Mouse (Mus musculus) kidney, postnatal 4 days (tissue): ENCODE measurements around the gene Sat2.

Source experiments
- DNase-seq, 2 experiments: peaks; one replicate each; pipeline ENCODE4 v3.0.0; 2021; ENCODE audit warnings: mixed read lengths in 2 of 2

Sat2 gene

DNA sequence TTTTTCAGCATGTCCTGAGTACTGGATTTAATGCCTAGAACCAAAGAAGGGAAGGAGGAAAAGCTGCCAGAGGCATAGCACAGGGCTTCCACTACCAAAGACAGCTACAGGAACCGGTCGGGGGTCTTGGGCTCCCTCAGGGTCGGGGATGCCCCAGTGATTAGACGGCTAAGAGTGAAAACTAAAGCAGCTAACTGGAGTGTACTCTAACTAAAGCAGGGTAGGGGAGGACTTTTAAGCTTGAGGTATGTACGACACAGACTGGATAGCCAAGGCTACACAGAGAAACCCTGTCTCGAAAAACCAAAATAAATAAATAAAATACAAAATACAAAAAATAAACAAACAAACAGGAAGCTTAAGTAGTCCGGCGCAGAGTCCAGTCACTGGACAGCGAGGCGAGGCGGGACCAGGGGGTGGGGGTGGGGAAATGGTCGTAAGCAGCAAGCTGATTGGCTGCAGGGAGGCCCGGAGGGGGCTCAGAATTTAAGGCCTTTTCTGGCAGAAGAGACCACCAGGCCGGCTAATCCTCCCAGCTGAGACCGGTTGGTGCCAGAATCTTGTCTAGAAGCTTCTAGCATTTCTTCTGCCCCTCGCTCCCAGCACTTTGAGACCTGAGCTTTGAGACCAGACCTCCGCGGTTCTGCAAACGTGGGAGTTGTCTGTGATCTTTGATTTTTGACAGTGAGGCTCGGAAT is at the start of gene Sat2:
Sat2 (plus strand) TSS at position 454 of the 698 bp plus-strand sequence.
- peak; percentile 74 to 84 for DNase-seq

- DNase-seq, result peak in 1 of 2 experiments; percentile 49
These were observed 46.6 kb upstream of the Sat2 start for GRCm38 (mm10) chr11:69575220-69575619.

DNA sequence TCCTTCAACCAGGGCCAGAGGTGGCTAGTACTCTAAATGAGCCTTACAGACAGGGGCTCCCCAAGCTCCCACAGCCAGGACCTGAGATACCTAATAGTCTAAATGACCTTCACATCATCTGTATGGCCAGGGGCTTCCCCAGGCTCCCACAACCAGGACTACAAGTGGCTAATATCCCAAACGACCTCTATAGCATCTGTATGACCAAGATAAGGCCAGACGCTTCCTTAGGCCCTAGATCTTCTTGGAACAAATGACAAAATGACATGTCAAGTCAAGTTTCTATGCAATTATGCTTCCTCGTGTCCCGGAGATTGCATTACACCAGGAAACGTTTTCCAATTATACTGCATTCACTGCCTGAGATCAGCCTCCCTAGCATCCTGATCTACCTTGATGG is 45.5 kb upstream of the Sat2 start:
- DNase-seq, result no peak

GRCm38 (mm10) chr11:69578301-69578700 is 43.5 kb upstream of the Sat2 start:
- DNase-seq, result no peak

- DNase-seq, result peak; percentile 95 to 97
These were observed 42.5 kb upstream of the Sat2 start for GRCm38 (mm10) chr11:69579128-69580017.

DNA sequence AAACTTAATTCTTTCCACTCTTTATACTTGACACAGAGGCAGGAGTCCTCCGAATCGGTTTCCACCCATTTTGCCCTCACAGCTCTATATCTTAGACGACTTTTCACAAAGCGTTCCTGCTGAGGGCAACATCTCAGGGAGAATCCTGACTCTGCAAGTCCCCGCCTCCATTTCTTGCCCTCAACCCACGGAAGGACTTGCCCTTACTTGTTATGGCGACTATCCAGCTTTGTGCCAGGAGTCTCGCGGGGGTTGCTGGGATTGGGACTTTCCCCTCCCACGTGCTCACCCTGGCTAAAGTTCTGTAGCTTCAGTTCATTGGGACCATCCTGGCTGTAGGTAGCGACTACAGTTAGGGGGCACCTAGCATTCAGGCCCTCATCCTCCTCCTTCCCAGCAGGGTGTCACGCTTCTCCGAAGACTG is 41.7 kb upstream of the Sat2 start, which contains the start of the genes Wrap53 and Trp53:
Wrap53 (minus strand) TSS at position 165 of the 424 bp plus-strand sequence.
Trp53 (plus strand) TSS at position 269 of the 424 bp plus-strand sequence.
- peak; percentile 90 to 94 for DNase-seq

GRCm38 (mm10) chr11:69580572-69581146 is 41.2 kb upstream of the Sat2 start:
- no peak for DNase-seq

GRCm38 (mm10) chr11:69581147-69581688 is 40.6 kb upstream of the Sat2 start:
- peak; percentile 90 to 95 for DNase-seq

GRCm38 (mm10) chr11:69581814-69582213 is 40.0 kb upstream of the Sat2 start:
- DNase-seq, result no peak

GRCm38 (mm10) chr11:69582230-69582805 is 39.5 kb upstream of the Sat2 start:
- DNase-seq, result no peak

- DNase-seq, result no peak
These were observed 37.8 kb upstream of the Sat2 start for GRCm38 (mm10) chr11:69584008-69584407.

- no peak for DNase-seq
These were observed 36.9 kb upstream of the Sat2 start for GRCm38 (mm10) chr11:69584937-69585336.

DNA sequence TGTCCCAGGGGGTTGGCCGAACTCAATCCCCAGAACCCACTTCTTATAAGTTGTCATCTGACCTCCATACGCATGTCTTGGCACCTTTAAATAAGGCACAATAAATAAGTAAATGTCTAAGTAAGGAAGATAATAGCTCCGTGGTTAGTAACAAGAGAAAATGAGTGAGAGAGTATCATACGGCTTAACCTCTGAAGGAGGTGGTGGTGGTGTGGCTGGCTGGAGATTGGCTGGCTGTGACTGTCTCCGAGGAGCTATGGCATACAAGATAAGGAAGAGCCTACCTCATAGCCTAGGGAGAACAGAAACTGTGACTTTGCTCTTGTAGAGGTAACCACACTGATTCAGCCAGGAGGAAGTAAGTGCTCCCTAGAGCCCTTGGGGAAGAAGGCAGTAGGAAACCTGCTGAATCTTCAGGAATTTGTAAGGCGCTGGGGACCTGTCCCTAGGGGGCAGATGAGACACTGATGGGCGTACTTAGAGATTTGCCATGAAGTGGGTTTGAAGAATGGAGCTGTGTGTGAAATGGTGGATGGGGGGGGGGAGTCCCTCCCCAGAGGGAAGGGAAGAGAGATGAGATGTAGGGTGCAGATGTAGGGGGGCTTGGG is 36.0 kb upstream of the Sat2 start:
- DNase-seq, result no peak

GRCm38 (mm10) chr11:69589207-69589834 is 32.5 kb upstream of the Sat2 start:
- no peak for DNase-seq

- DNase-seq, result no peak
These were observed 31.2 kb upstream of the Sat2 start for GRCm38 (mm10) chr11:69590622-69591021.

GRCm38 (mm10) chr11:69591424-69591823 is 30.4 kb upstream of the Sat2 start:
- no peak for DNase-seq

- DNase-seq, result no peak
These were observed 29.8 kb upstream of the Sat2 start for GRCm38 (mm10) chr11:69591899-69592637.

DNA sequence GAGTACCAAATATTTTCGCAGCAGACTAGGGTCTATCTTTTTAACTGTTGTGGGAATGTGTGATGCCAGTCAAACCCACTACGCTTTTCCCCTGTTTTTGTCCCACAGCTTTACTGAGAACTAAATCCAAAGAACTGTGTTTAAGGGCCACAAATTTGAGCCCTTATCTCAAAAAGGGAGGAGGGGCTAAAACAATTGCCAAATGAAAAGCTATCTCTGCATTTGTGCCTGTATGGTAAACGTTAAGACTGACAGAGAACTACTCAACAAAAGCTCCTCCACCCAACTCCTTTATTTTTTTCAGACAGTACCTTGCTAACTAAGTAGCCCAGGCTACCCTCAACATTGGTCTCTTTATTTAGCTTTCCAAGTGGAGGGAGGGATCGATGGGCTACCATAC is 29.0 kb upstream of the Sat2 start:
- no peak for DNase-seq

- DNase-seq, result no peak
These were observed 27.0 kb upstream of the Sat2 start for GRCm38 (mm10) chr11:69594853-69595252.

DNA sequence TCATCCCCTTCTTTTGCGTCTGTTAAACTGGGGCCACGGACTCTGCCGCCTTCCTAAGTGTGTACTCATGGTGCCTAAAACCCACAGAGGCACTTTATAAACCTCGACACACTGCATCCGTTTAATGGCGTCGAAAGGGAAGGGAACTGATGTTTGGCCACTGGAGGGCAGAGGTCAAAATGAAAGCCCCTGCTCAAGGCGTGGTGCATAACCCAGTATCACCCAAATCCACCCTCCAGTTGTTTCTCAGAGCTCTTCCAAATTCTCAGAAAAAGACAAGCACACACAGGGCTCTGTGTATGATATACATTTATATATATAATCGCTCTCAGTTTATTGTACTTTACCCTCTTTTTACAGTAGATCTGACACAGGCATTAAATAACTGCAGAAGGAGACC is 22.4 kb upstream of the Sat2 start:
- DNase-seq, result no peak

GRCm38 (mm10) chr11:69600098-69600497 is 21.7 kb upstream of the Sat2 start:
- peak; percentile 87 to 90 for DNase-seq
